Mouse (Mus musculus) lung, adult 2 months (tissue): Measurements from ENCODE around the gene Asprv1.

Experiments used
- CTCF ChIP-seq: fragments of 200-500 bp; IDR thresholded peaks from 2 replicates; pipeline ENCODE4 v1.5.1; 2011; ENCODE audit warnings: mild to moderate bottlenecking, low read length, control low read depth; ENCODE audit not compliant: insufficient read depth
- POLR2A ChIP-seq: fragments of 200-500 bp; IDR thresholded peaks from 2 replicates; pipeline ENCODE4 v1.6.1; 2011; ENCODE audit warnings: low read depth, mild to moderate bottlenecking, control low read depth, low read length, borderline replicate concordance; ENCODE audit errors: extremely low read depth

- TF ChIP-seq POLR2A = no peak
- TF ChIP-seq CTCF = no peak
Measured at GRCm38 (mm10) chr6:86637171-86637835, 9.3 kb downstream of the Asprv1 start.
